Mouse (Mus musculus) stomach, postnatal 0 days (tissue): ENCODE measurements at regions not wholly inside any gene's neighbourhood (a gene's known extent, or its start where the extent isn't known, plus 50 kb on each side); places are given as distances from the start of the nearest gene placed in this dataset.

ENCODE experiments used
- CTCF ChIP-seq: IDR thresholded peaks from 2 replicates; pipeline ENCODE4 v1.5.1; 2016; ENCODE audit warnings: antibody characterized with exemption, low read depth, mild to moderate bottlenecking, moderate library complexity
- EP300 ChIP-seq: optimal IDR thresholded peaks from 2 replicates; pipeline ENCODE3; 2016; ENCODE audit warnings: antibody characterized with exemption

GRCm38 (mm10) chr1:128687236-128687927 lies 95.3 kb upstream of the Cxcr4 start:
- no peak for TF ChIP-seq CTCF
- TF ChIP-seq EP300 = no peak
